Mouse (Mus musculus): ENCODE measurements around the gene Hnrnpa1.
A peak's percentile ranks its signal among the peaks of the same experiment; 100 is the strongest.
"Not testable (repeated sequence)": the region's sequence is repeated elsewhere in the genome, so short reads cannot be mapped to it uniquely, and the experiment has no call there.

Gene Hnrnpa1

DNA sequence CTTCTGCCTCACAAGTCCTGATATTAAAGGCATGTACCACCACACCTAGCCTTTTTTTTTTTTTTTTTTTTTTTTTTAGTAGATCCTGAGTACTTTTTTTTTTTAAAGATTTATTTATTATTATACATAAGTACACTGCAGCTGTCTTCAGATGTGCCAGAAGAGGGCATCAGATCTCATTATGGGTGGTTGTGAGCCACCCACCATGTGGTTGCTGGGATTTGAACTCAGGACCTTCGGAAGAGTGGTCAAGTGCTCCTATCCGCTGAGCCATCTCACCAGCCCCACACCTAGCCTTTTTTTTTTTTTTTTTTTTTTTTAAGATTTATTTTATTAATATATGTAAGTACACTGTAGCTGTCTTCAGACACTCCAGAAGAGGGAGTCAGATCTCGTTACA lies 35.7 kb downstream of the Hnrnpa1 start:
- not testable (repeated sequence) for DNase-seq

DNA sequence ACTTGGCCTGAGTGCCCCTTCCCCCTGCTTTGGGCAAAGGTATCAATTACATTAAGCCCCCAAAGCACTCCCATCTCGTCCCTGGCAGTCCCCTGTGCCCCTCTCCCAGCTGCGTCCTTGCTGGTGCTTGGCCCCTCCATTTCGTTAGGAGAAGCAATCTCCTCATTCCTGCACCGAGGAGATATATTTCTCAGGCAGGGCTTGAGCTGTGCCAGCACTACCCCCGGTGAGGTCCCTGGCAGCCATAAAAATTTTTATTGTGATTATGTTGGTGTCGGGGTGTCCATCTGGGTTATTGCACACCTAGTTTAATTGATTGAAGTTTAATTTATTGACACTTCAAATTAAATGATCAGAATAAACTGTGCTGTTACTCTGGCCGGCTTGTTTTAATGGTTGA lies 37.7 kb downstream of the Hnrnpa1 start:
- DNase-seq, result no peak

DNA sequence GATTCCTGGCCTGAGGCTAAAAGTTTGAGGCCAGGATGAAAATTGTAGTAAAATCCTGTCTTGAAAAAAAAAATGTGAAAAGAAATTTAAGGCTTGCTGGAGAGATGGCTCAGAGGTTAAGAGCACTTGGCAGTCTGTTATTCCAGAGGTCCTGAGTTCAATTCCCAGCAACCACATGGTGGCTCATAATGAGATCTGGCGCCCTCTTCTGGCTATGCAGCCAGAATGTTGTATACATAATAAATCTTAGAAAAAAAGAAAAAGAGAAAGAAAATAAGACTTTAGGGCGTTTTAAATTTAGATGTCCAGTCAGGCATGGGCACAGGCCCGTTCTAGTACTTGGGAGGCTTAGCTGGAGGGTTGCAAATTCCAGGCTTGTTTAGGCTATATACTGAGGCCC lies 39.5 kb downstream of the Hnrnpa1 start:
- DNase-seq, result peak; percentile 76

DNA sequence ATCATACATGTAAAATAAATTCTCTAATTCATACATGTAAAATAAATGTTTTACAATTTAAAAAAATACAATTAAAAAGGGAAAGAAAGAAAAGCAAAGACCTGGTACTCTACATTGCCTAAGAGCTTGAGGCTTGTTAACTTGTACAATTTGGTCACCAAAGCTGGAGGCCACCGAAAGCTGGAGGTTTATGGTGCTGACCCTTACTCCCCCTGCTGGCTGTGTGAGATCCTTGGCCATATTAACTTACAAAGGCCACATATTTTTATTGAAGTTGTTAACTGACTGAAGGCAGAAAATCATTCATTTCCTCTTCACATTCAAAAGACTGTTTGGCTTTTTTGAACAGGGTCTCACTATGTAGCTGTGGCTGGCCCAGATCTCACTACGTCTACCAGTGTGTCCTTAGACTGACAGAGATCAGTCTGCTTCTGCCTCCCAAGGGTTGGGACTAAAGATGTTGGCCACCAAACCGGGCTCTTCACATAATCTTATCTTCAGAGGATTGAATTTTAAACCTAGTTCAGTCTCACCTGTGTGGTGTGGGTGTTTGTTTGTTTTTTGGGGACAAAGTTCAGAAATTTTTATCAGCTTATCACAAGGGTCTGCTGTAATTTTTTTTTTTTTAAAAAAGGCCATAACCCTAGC lies 40.7 kb downstream of the Hnrnpa1 start:
- DNase-seq, result peak; percentile 81

DNA sequence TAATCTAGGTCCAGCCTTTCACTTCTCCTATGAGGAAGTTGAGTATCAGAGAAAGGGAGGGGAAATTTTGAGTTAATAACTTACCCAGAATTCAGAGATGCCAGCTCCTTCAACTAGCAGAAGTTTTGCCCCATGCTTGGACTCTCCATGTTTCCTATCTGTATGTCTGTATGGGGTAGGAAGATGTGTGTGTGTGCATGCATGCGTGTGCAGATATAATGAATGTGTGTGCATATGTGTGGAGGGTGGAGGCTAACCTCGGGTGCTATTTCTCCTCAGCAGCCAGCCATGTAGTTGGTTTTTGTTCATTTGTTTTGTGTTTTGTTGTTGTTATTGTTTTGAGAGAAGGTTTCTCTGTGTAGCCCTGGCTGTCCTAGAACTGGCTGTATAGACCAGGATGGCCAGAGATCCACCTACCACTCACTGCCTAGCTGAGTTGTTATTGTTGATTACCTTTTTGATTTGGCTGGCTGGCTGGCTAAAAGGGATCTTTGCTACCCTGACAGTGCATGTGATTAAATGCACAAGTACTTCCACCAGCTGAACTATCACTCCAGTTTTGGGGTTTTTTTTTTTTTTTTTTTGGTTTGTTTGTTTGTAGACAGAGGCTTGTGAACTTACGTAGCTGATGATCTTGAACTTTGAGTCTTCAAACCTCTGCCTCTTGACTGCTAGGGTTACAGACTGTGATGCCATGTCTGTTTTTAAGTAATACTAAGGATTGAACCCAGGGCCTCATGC lies 41.4 kb downstream of the Hnrnpa1 start:
- DNase-seq, result no peak

DNA sequence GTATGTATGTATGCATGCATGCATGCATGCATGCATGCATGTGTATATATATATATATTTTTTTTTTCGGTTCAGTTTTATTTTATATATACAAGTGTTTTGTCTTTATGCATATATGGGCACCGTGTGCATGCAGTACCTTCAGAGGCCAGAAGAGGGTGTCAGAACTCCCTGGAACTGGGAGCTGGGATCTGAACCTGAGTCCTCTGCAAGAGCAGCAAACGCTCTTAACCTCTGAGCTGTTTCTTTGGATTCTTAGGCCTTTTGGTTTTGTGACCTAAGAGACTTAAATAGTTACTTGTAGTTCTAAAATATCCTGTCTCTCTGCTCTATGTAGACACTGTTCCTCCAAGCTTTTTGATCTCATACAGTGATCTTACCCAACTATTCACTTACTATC lies 43.8 kb downstream of the Hnrnpa1 start:
- DNase-seq, result peak; percentile 67

DNA sequence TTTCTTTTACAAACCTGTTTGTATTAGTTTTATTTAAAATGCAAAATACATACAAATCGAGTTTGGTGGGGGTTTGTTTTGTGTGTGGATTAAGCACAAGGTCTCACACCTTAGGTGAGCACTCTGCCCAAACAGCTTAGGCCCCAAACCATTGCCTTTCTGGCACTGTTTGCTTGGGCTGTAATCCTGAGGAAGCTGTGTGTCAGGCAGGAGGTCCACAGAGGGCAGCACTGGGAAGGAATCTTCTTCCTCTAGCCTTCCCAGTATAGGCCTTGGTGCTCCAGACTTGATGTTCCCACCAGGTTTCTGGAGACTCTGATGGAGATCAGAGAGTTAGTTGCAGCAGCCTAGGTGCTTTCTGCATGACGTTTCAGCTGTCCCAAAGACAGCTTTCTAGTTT lies 44.4 kb downstream of the Hnrnpa1 start:
- DNase-seq, result no peak

DNA sequence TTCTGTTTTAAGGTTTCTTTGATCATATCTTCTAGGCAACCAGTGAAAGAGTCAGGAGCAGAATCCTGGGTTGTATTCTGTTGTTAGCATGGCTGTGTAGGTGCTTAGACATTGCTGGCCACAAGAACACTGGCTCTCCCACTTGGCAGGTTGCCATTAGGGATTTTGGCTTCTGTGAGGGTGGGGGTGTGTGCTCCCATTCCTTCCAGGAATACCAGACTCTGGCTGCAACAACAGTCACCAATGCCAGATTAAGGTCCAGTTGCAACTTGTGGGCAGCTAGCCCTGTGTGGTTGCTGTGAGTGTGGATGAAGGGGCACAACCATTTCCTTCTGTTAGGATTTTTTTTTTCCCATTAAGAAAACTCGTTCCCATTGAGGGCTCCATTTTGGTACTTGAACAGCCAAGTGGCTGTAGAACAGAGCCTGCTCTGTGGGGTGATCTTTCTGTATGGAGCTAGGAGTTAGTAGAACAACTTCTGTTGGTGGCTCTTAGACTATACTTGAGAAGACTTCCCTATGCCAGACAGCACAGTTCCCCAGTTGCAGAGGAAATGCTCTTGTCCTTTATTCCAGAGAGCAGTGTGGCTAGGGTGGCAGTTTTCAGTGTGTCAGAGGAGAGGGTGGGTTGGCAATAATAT lies 45.7 kb downstream of the Hnrnpa1 start:
- no peak for DNase-seq

DNA sequence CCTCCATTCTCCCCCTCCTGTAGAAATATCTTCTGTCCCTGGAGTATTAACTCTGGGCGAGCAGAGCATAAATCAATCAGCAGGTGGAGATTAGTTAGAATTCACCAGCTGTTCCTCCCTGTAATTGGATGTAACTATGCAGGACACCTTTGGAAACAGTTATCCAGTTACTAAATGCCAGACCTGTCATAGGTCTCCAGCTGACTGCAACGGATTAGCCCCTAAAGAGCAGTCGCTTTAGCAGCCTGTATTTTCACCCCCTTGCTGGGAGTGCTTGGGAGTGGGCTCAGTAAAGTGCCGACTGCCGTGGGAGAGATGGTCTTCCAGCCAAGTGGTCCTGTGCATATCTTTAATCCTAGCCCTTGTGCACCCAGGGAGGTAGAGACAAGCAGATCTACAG lies 49.4 kb downstream of the Hnrnpa1 start:
- no peak for DNase-seq

DNA sequence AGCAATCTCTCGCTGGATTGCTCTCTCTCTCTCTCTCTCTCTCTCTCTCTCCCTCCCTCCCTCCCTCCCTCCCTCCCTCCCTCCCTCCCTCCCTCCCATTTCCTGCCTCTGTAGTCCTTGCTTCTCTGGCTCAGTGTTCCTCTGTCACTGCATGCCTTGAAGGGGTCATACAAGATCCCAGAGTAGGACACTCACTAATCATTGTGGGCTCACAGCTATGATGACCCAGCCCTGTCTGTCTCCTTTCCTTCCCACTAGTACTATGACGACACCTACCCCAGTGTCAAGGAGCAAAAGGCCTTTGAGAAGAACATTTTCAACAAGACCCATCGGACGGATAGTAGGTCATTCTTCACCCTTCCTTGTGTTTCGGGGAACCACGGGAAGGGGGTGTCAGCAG lies 50.2 kb downstream of the Hnrnpa1 start:
- no peak for DNase-seq

DNA sequence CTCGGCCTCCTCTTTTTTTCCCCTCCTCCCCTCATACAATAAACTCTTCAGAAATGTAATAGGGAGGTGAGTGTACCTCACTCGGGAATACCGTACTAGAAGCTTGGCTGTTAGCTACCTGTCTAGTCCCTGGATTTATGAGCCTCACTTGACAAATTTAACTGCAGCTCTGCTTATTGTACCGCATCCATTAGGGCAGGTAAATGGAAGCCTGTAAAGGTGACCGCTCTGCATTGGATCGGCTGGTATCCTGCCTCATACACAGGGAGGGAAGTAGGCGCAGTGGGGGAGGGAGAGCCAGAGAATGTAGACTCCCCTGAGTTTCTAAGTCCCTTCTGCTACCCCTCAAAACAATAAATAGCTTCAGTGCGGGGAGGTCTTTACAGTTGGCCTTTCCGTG lies 50.6 kb downstream of the Hnrnpa1 start:
- DNase-seq, result no peak

DNA sequence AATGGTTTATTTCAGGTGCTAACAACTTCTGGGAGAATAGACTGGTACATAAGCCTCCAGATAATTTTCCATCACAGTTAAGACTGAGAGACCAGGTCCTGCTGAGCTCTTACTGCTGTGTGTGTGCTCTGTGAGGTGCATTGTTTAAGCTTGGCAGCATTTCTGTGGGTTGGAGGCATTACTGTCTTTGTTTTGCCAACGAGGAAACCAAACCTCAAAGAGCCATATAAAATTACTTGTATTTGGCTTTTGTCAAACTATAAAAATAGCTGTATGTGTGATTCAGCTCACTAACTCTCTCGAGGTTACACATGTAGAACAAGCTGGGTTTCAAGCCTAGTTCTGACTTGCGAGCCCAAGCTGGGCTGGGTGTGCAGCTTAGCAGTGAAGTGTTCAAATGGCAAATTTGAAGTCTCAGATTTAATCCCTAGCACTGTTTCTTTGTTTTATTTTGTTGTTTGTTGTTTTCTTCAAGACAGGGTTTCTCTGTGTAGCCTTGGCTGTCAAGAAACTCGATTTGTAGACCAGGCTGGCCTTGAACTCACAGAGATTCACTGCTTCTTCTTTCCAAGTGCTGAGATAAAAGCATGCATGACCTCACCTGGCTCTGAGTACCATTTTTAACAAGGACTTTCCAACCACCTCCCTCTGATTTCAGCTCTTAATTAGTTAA lies 52.6 kb downstream of the Hnrnpa1 start:
- DNase-seq, result no peak

DNA sequence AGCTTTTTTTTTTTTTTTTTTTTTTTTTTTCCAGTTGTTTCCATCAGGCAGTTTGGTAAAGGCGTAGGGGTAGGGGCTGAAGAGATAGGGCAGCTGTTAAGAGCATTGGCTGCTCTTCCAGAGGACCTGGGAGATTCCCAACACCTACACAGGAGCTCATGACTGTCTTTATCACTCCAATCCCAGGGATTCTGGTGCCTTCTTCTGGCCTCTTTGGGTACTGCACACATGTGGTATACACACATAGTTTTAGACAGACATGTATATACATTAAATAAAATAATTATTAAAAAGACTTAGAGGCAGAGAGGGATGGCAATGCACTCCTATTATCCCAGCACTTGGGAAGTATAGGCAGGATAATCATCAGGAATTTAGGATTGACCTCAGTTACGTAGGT lies 53.1 kb downstream of the Hnrnpa1 start:
- DNase-seq, result no peak

DNA sequence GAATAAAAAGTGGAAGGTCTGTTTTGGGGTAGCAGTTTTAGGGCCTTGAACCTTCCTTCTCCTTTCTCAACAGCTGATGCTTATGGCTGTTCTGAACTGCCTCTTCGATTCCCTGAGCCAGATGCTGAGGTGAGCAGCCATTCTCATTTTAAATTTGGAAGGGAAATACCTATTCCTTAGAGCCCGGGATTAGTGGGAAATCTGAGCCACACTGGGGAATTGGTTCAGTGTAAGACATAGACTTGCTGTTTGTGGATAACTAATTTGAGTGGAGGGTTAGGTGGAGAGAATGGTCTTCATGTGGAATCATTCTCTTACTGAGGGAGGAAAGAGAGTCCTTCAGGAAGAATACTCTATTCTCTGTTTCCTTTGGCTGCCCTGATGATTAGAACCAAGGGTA lies 54.4 kb downstream of the Hnrnpa1 start:
- no peak for DNase-seq

DNA sequence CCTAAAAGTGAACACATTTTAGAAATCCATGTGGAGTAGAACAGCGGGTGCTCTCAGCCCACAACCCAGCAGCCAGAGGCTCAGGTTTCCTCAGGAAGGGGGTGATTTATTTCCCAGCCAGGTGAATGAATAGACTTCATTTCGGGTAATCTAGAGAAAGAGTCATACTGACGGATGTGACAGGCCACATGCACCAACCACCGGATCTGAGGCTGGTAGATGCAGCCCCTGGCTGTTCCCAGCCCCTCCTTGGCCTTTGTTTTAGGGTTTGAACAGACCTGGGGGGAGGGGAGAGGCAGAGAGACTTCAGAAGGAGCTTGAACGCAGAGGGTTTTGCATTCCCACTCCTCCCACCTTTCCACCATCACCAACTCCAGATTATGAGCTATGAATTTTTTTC lies 55.6 kb downstream of the Hnrnpa1 start:
- no peak for DNase-seq

All from liver (tissue).